Mouse (Mus musculus): ENCODE results near the gene Arl16. TPM values are rescaled to one million over a fixed set of nuclear protein-coding genes. Genes with fewer than 3 reads are reported as not detected.
A peak's percentile ranks its signal among the peaks of the same experiment; 100 is the strongest.
"Not testable (repeated sequence)": the region's sequence is repeated elsewhere in the genome, so short reads cannot be mapped to it uniquely, and the experiment has no call there.

Gene Arl16
- 10 to 100 TPM; 22.8 to 38.7 (median 29.5) TPM for total RNA-seq (2022)

- peak; percentile 91 for DNase-seq
Measured at GRCm38 (mm10) chr11:120467051-120467735, at the start of gene Arl16. Gene Arl16 (minus strand): TSS chr11:120467607.

- DNase-seq = no peak
Measured at GRCm38 (mm10) chr11:120517147-120517546, 49.7 kb upstream of the Arl16 start.

DNA sequence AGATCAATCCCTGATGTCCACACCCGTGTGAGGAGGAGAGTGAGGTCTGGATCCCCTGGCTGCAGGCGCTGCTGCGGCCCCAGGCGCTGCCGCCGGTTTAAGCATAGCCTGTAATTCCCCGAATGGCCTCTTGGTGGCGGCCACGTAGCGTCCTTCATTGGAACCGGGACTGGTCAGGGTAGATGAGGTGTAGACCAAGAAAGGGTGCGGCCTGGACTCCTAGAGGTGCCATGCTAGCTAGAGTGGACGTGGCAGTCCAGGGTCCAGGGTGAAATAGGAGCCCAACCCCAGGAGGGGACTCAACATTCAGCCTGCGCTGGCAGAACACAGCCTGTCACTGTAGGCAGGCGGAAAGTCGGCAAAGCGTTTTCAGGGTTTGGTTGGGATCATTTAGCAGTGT lies 48.2 kb upstream of the Arl16 start:
- peak; percentile 71 for DNase-seq

GRCm38 (mm10) chr11:120514262-120514661 lies 46.9 kb upstream of the Arl16 start:
- not testable (repeated sequence) for DNase-seq

GRCm38 (mm10) chr11:120512790-120513453 lies 45.5 kb upstream of the Arl16 start:
- DNase-seq = no peak

DNA sequence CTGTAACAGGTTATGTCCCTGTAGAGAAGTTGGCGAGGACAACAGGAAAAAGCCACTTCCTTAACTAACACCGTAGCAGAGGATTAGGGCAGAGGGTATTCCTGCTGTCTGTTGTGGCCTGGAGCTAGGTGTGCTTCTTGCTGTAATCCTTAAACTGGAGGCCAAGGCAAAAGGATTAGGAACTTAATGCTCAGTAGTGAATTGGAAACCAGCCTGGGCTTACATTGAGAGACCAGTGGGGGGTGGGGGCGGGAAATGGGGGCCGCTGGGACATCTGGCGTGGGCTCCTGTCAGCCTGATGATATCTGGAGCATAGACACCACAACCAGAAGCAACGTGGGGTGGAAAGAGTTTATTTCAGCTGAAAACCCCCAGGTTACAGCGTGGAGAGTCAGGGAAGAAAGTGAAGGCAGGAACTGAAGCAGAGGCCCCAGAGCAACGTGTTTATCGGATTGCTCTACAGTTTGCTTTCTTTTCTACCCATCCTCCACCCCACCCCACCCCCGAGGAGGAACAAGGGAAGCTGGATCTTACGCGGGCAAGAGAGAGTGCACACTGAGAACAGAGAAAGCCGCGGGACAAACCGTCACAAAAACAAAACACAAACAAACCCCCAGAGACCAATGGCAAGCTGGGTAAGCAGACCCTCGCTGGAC lies 43.1 kb upstream of the Arl16 start:
- DNase-seq = no peak

- no peak for DNase-seq
Measured at GRCm38 (mm10) chr11:120509940-120510339, 42.5 kb upstream of the Arl16 start.

DNA sequence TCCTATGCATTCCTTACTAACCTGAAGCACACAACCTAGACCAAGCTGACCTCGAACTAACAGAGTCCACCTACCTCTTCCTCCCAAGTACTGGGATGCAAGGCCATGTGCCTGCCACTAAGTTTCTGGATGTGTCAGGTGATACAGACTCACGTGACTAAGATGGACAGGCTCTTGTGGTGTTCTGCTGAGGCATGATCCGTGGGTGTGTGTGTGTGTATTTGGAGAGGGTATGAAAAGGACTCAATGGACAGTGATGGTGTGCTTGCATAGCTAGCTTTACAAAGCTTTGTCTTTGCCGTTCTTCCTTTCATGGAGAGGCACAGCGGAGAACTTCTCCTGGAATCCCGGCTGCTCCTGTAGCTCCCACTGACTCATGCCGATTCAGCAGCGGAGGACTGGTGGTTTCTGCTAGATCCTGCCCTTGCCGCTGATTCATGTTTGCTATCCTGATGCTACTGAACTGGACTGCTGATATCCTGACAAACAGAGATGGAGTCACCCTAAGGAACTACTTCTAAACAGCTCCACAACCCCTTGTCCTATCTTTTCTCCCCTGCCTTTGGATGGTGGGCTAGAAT lies 41.0 kb upstream of the Arl16 start:
- DNase-seq = no peak

DNA sequence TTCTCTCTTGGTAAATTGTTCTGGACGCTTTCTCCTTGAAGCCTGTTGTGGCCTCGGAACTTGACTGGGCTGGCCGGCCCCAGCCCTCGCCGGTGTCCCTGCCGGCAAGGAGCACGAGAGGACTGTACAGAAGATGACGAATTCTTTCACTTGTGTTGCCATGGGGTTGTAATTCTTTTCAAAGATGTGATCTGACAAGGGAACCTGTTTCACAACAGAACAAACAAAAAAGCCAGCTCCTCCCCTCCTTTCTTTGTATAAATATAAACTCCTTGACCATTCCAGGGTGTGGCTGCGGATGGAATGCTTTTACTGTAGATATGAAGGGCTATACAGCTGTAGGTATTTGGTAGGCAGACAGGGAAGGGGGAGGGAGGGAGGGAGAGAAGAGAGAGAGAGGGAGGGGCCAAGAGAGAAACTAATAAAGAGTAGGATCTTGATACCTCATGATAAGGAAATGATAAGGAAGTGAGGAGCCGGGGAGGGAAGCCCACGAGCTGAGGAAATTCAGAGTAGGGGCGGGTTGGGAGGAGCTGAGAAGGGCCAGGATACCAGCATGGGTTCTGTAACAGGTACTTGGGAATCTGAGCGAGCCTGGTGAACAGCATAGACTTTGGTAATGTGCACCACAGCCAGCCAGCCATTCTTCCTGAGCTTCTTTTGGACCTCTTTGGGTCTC lies 40.3 kb upstream of the Arl16 start:
- no peak for DNase-seq

DNA sequence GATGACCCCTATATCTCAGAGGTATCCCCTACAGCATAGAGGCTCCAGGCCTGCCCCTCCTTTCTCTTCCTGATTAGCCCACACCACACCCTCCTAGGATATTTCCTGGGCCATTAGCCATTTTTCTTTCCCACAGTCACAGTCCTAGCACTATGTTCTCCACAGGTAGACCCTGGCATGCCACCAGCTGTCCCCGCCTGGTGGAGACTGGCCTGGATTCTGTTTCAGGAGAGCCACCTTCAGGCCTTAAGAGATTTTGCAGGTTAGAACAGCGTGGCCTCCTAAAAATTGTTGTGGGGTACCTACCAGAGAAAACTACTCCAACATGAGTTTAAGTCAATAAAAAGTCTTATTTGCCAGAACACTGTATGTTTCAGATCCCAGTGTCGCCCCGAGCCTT lies 39.5 kb upstream of the Arl16 start:
- no peak for DNase-seq

DNA sequence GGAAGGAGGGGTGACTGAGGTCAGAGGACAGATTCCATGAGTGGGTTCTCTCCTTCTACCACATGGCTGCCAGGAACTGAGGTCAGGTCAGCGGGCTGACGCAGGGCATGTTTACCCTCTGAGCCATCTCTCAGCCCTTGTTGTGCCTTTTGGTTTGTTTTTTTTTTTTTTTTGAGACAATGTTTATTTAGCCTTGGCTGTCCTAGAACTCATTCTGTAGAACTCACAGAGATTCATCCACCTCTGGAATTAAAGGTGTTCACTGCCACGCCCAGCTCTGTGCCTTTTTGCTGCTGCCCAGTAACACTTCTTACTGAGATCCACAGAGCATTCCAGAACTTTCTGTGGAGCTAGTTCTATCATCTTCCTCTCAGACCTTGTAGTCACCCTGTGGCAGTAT lies 38.3 kb upstream of the Arl16 start:
- DNase-seq = no peak

DNA sequence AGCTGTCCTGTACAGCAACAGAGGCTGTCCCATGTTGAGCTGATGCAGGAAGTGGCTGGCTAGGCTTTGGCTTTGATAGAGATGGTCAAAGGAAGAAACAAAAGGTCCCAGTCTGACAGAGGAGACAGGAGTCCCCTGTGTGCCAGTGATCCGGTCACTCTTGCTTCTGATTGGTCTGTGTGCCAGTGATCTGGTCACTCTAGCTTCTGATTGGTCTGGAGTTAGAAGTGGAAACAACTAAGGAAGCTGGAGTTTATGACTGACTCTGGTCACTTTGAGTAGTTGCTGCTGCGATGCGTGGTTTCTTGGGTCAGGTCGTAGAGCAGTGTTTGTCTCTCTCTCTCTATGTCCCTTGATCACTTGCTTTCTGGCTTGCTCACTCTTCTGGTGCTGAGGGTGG lies 34.3 kb upstream of the Arl16 start:
- DNase-seq = no peak

DNA sequence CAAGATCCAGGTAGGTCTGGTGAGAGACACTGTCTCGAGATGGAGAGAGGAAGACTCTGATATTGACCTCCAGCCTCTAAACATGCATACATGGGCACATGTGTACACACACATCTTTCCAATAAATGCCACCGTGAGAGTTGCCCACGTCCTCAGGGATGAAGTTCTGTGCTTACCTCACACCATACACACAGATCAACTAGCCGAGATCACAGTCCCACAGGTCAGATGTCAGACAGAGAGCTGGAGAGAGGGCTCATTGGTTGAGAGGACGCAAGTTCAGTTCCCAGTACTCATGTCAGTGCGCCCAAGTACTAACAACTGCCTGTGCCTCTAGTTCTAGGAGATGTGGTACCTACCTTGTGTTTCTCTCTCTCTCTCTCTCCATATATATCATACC lies 33.6 kb upstream of the Arl16 start:
- DNase-seq = no peak

GRCm38 (mm10) chr11:120500357-120500756 lies 33.0 kb upstream of the Arl16 start:
- DNase-seq = no peak

- no peak for DNase-seq
Measured at GRCm38 (mm10) chr11:120499894-120500293, 32.5 kb upstream of the Arl16 start.

- DNase-seq = no peak
Measured at GRCm38 (mm10) chr11:120498891-120499290, 31.5 kb upstream of the Arl16 start.

GRCm38 (mm10) chr11:120498226-120498625 lies 30.8 kb upstream of the Arl16 start:
- DNase-seq = no peak

DNA sequence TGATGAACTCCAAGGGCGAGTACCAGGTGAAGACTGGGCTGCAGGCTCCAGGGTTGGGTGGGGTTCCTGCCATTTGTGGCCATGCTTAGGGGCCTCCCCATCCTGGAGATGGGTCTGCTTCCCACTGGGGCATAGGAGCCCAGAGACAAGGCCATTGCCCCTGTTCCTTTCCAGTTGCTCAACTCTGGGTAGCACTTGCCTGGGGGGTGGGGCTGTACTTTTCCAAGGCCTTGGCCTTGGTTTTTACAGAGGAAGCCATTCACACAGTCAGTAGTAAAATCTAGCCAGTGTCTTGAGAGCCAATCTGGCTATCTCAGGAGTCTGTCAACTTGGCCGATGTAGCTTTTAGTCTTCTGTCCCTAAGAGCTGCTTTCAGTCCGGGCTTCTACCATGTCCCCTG lies 30.0 kb upstream of the Arl16 start:
- peak; percentile 87 for DNase-seq

DNA sequence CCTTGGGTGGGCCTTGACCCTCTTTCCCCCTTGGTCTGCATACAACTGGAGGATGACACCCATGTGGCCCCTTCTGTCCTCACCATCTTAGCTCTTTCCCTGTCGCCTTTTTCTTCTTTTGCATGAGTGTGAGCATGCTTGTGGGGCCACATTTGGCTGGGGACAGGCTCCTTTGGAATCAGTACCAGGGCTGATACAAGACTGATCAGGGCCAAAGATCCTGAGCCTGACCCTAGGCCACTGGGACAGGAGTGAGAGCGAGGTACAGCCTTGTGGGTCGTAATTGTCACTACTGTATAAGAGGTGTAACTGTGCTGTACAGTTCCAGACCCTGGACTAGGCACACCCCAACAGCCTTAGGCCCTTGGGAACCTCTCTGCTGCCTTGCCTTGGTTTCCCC lies 26.5 kb upstream of the Arl16 start:
- DNase-seq = no peak

GRCm38 (mm10) chr11:120493351-120493750 lies 25.9 kb upstream of the Arl16 start:
- DNase-seq = no peak

- DNase-seq = no peak
Measured at GRCm38 (mm10) chr11:120492878-120493203, 25.4 kb upstream of the Arl16 start.

DNA sequence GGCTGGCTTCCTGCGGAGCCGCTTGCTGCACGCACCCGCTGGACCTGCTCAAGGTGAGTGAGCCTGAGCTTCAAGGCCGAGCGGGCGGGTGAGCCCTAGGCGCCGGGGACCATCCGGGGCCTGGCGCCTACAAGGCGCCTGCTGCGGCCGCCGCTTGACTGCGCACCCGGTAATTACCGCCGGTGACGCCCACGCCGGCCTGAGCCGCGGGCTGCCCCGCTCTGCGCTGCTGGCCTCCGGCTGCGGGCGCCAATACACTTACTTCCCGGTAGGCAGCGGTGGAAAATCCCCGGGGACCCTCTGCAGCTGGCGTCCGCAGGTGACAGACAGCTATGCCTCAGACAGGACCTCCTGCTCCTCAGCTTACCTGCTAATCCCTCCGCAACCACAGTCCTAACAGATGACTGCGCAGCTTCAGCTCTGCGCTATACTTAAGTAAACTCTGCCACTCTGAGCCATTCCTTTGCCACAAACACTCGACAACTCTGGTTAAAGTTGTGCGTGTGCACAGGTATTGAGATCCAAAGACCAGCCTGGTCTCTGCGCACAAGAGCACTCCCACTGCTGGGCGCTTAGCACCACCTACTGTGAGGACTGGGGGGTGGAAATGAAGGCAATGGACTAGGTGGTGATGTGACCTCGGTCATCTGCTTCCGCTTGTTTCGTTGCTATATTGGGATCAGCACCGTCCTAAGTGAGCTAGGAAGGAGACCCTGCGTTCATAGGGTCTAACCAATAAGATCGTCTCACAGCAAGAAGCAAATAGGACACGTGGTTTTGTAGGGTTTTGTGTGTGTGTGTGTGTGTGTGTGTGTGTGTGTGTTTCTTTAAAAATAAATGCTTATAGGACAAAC lies 24.8 kb upstream of the Arl16 start:
- no peak for DNase-seq

Measured in adrenal gland, adult 8-10 months (tissue).